Mouse (Mus musculus) myocyte (in vitro differentiated cells): ENCODE data around the gene Gja8.

Source experiments
- E2F4 ChIP-seq: IDR thresholded peaks from one replicate; pipeline ENCODE4 v1.6.1; 2011; ENCODE audit warnings: mild to moderate bottlenecking, control low read depth, moderate library complexity; ENCODE audit not compliant: insufficient read depth
- SRF ChIP-seq: IDR thresholded peaks from one replicate; pipeline ENCODE4 v1.6.1; 2011; ENCODE audit warnings: low read depth; ENCODE audit not compliant: control insufficient read depth, insufficient read length
- TCF3 ChIP-seq: IDR thresholded peaks from one replicate; pipeline ENCODE4 v1.6.1; 2011; ENCODE audit warnings: low read depth, control low read depth; ENCODE audit not compliant: insufficient read length
- USF1 ChIP-seq: IDR thresholded peaks from one replicate; pipeline ENCODE4 v1.6.1; 2011; ENCODE audit warnings: low read depth, mild to moderate bottlenecking, control low read depth, moderate library complexity

DNA sequence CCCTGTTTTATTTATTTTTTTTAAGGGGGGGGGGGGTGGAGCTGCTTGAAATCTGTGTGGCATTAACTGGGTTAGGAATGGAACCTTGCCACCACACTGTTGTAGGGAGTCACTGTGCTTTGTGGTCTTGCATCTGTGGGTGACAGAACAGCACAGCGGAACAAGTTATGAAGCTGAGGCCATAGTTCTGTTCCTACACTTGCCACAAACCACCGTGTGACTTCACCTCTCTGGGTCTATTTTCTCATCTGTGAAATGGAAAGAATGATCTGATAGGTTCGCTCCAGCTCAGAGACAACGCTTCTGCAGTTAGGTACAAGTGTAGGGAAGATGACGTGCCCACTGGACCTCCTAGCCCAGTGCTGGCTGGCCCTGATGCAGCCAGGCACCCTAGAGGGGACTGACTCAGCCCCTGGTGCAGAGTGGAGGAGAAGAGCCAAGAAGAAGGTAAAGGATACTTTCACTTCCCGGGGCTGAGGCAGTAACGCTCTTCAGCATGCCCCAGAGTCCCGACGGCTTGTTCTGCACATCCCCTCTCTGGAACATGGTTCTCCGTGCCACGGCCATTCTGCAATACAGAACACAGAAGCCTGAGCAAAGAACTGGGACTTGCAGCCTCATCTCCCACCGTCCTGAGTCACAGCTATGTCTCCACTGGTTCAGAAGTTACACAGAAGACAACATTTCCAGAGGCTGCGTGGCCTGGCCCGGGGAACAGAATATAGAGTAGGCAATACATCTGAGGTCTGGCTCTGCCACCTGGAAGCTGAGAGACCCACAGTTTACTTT is 43.6 kb downstream of the Gja8 start:
- no peak for TF ChIP-seq USF1
- no peak for TF ChIP-seq SRF
- TF ChIP-seq E2F4: no peak
- TF ChIP-seq TCF3: no peak
